Mouse (Mus musculus) hindbrain, embryonic 10.5 days (tissue): Measurements from ENCODE around the gene Cacng2. TPM values are rescaled to one million over a fixed set of nuclear protein-coding genes. Genes with fewer than 3 reads are reported as not detected.

Experiments used
- DNase-seq: peaks from one replicate; pipeline ENCODE4 v3.0.0-alpha.2; 2017; ENCODE audit warnings: low spot score
- H3K27ac ChIP-seq: fragments of 300-500 bp; sonication (generic); 2 replicates; pipeline ENCODE4 v1.5.1; 2016; ENCODE audit warnings: mild to moderate bottlenecking, moderate library complexity
- H3K27me3 ChIP-seq: fragments of 300-500 bp; sonication (generic); 2 replicates; pipeline ENCODE4 v1.6.1; 2016; ENCODE audit warnings: mild to moderate bottlenecking; ENCODE audit not compliant: poor library complexity, insufficient read depth, severe bottlenecking
- H3K36me3 ChIP-seq: fragments of 300-500 bp; sonication (generic); 2 replicates; pipeline ENCODE4 v1.6.1; 2016; ENCODE audit warnings: mild to moderate bottlenecking, moderate library complexity
- H3K4me1 ChIP-seq: fragments of 300-500 bp; sonication (generic); replicated peaks from 2 replicates; pipeline ENCODE4 v1.6.1; 2016; ENCODE audit warnings: mild to moderate bottlenecking
- H3K4me3 ChIP-seq: fragments of 300-500 bp; sonication (generic); 2 replicates; pipeline ENCODE4 v1.5.1; 2016; ENCODE audit warnings: mild to moderate bottlenecking, moderate library complexity
- H3K9me3 ChIP-seq: fragments of 300-500 bp; sonication (generic); 2 replicates; pipeline ENCODE4 v1.6.1; 2016; ENCODE audit warnings: mild to moderate bottlenecking, moderate library complexity
- WGBS: fragments of 180-500 bp; shearing (Covaris S2); methylation state at CpG from one replicate; pipeline ENCODE4 v1.1.7; 2016; 5-methylcytosine and 5-hydroxymethylcytosine counted together
- polyA plus RNA-seq: library from polyadenylated mRNA; unstranded; fragments of >200 nt; fragmentation: Nextera tagmentation; extraction: Ambion mirVana; gene quantifications from 2 replicates; pipeline ENCODE4 v1.2.1, GENCODE M21; 2016

The Cacng2 gene
- polyA plus RNA-seq, 1 experiment from 2014 or later: 0.92 TPM

- Histone ChIP-seq H3K36me3 (no peaks in the 10 kb centered on the region), H3K27ac (0 out of 2 replicates have a peak overlapping the region, but pooled peaks have one; percentile 1), H3K4me1 (0 out of 2 replicates have a peak, but pooled peaks cover 4% of the 10 kb centered on the region), H3K27me3 (no peaks in the 10 kb centered on the region), H3K4me3 (no peak overlapping the region), H3K9me3 (no peaks in the 10 kb centered on the region)
- peak; percentile 78 for DNase-seq
- WGBS: 29% methylated on average over 18 of the region's 18 CpGs
Measured at GRCm38 (mm10) chr15:77982195-77982939, 137.5 kb downstream of the Cacng2 start.

- no peaks in the 10 kb centered on the region for H3K36me3 ChIP-seq
- H3K4me3 ChIP-seq: no peak overlapping the region
- 76% methylated on average over 5 of the region's 5 CpGs for WGBS
- no peaks in the 10 kb centered on the region for H3K9me3 ChIP-seq
- DNase-seq: no peak
- H3K27ac ChIP-seq: no peak overlapping the region
- 0 out of 2 replicates have a peak, but pooled peaks cover 4% of the 10 kb centered on the region for H3K4me1 ChIP-seq
- no peaks in the 10 kb centered on the region for H3K27me3 ChIP-seq
Measured at GRCm38 (mm10) chr15:77981181-77981680, 138.6 kb downstream of the Cacng2 start.

- no peaks in the 10 kb centered on the region for H3K9me3 ChIP-seq
- H3K4me3 ChIP-seq: no peak overlapping the region
- no peak for DNase-seq
- 86% methylated on average over 10 of the region's 10 CpGs for WGBS
- 0 out of 2 replicates have a peak, but pooled peaks cover 4% of the 10 kb centered on the region for H3K4me1 ChIP-seq
- no peak overlapping the region for H3K27ac ChIP-seq
- no peaks in the 10 kb centered on the region for H3K36me3 ChIP-seq
- H3K27me3 ChIP-seq: no peaks in the 10 kb centered on the region
Measured at GRCm38 (mm10) chr15:77979427-77979865, 140.4 kb downstream of the Cacng2 start.

GRCm38 (mm10) chr15:77977663-77978062 is 142.2 kb downstream of the Cacng2 start:
- Histone ChIP-seq H3K4me1 (0 out of 2 replicates have a peak, but pooled peaks cover 5% of the 10 kb centered on the region), H3K27ac (no peak overlapping the region), H3K4me3 (no peak overlapping the region), H3K9me3 (no peaks in the 10 kb centered on the region), H3K36me3 (no peaks in the 10 kb centered on the region), H3K27me3 (no peaks in the 10 kb centered on the region)
- 74% methylated on average over 3 of the region's 3 CpGs for WGBS
- DNase-seq: no peak

- Histone ChIP-seq H3K27ac (no peak overlapping the region), H3K4me1 (peaks cover 20% of the 10 kb centered on the region), H3K36me3 (no peaks in the 10 kb centered on the region), H3K4me3 (no peak overlapping the region), H3K27me3 (no peaks in the 10 kb centered on the region), H3K9me3 (no peaks in the 10 kb centered on the region)
- 77% methylated on average over 6 of the region's 6 CpGs for WGBS
- DNase-seq: no peak
Measured at GRCm38 (mm10) chr15:77974165-77974841, 145.5 kb downstream of the Cacng2 start.

- Histone ChIP-seq H3K9me3 (no peaks in the 10 kb centered on the region), H3K27ac (peak within 1 kb of the TSS; percentile 99), H3K4me1 (peaks cover 27% of the 10 kb centered on the region), H3K36me3 (peaks cover 33% of the 10 kb centered on the region), H3K4me3 (peak within 1 kb of the TSS; percentile 92), H3K27me3 (no peaks in the 10 kb centered on the region)
- under 1% methylated on average over 72 of the region's 72 CpGs for WGBS
- peak; percentile 97 for DNase-seq
Measured at GRCm38 (mm10) chr15:77970470-77971292, 149.1 kb downstream of the Cacng2 start, which contains the start of gene Eif3d. TSS of gene Eif3d (minus strand) at chr15:77970813.

- peaks cover 27% of the 10 kb centered on the region for H3K4me1 ChIP-seq
- no peaks in the 10 kb centered on the region for H3K9me3 ChIP-seq
- WGBS: 3% methylated on average over 15 of the region's 15 CpGs
- DNase-seq: no peak
- H3K36me3 ChIP-seq: peaks cover 40% of the 10 kb centered on the region
- peak overlapping the region; percentile 92 for H3K4me3 ChIP-seq
- no peaks in the 10 kb centered on the region for H3K27me3 ChIP-seq
- H3K27ac ChIP-seq: peak overlapping the region; percentile 99
Measured at GRCm38 (mm10) chr15:77969940-77970469, 149.8 kb downstream of the Cacng2 start.

- H3K9me3 ChIP-seq: no peaks in the 10 kb centered on the region
- peaks cover 12% of the 10 kb centered on the region for H3K4me1 ChIP-seq
- DNase-seq: no peak
- WGBS: 87% methylated on average over 9 of the region's 9 CpGs
- no peak overlapping the region for H3K27ac ChIP-seq
- H3K27me3 ChIP-seq: no peaks in the 10 kb centered on the region
- H3K4me3 ChIP-seq: no peak overlapping the region
- peaks cover 88% of the 10 kb centered on the region for H3K36me3 ChIP-seq
Measured at GRCm38 (mm10) chr15:77965117-77965528, 154.7 kb downstream of the Cacng2 start.

- Histone ChIP-seq H3K4me1 (peaks cover 3% of the 10 kb centered on the region), H3K27me3 (peaks cover 6% of the 10 kb centered on the region; the same call in 1 of the 2 replicates), H3K4me3 (no peak overlapping the region), H3K27ac (no peak overlapping the region), H3K9me3 (no peaks in the 10 kb centered on the region), H3K36me3 (peaks cover 97% of the 10 kb centered on the region)
- DNase-seq: no peak
- 98% methylated on average over 5 of the region's 5 CpGs for WGBS
Measured at GRCm38 (mm10) chr15:77962447-77962846, 157.4 kb downstream of the Cacng2 start.

- no peak for DNase-seq
- no peaks in the 10 kb centered on the region for H3K9me3 ChIP-seq
- H3K4me1 ChIP-seq: peaks cover 20% of the 10 kb centered on the region
- 93% methylated on average over 6 of the region's 6 CpGs for WGBS
- H3K27ac ChIP-seq: no peak overlapping the region
- peaks cover 13% of the 10 kb centered on the region for H3K27me3 ChIP-seq
- peaks cover 79% of the 10 kb centered on the region for H3K36me3 ChIP-seq
- H3K4me3 ChIP-seq: no peak overlapping the region
Measured at GRCm38 (mm10) chr15:77960693-77961092, 159.1 kb downstream of the Cacng2 start.

- H3K4me1 ChIP-seq: peaks cover 30% of the 10 kb centered on the region
Measured at GRCm38 (mm10) chr15:77958071-77958470, 161.8 kb downstream of the Cacng2 start.

GRCm38 (mm10) chr15:77957625-77958024 is 162.2 kb downstream of the Cacng2 start:
- 55% methylated on average over 5 of the region's 5 CpGs for WGBS
- Histone ChIP-seq H3K9me3 (no peaks in the 10 kb centered on the region), H3K36me3 (peaks cover 55% of the 10 kb centered on the region), H3K4me3 (no peak overlapping the region), H3K27ac (no peak overlapping the region), H3K4me1 (peaks cover 30% of the 10 kb centered on the region), H3K27me3 (peaks cover 32% of the 10 kb centered on the region)
- DNase-seq: no peak

More at GRCm38 (mm10) chr15:77958071-77958470, 161.8 kb downstream of the Cacng2 start:
- no peak overlapping the region for H3K4me3 ChIP-seq
- DNase-seq: no peak
- H3K36me3 ChIP-seq: peaks cover 55% of the 10 kb centered on the region
- H3K27ac ChIP-seq: no peak overlapping the region
- peaks cover 32% of the 10 kb centered on the region for H3K27me3 ChIP-seq
- 67% methylated on average over 3 of the region's 3 CpGs for WGBS
- H3K9me3 ChIP-seq: no peaks in the 10 kb centered on the region
